Mouse (Mus musculus) CH12.LX (cell line): ENCODE results near the gene Zfp689. TPM values are rescaled to one million over a fixed set of nuclear protein-coding genes. Genes with fewer than 3 reads are reported as not detected.

Experiments
- DNase-seq: peaks from one replicate; pipeline ENCODE4 v3.0.0-alpha.2; 2013; ENCODE audit errors: extremely low read depth
- H3K27ac ChIP-seq: 2 replicates; pipeline ENCODE4 v1.5.1; 2012; ENCODE audit warnings: low read depth, mild to moderate bottlenecking, control low read depth, moderate library complexity; ENCODE audit not compliant: insufficient read depth
- H3K27me3 ChIP-seq: replicated peaks from 2 replicates; pipeline ENCODE3; 2012; ENCODE audit warnings: inconsistent platforms
- H3K36me3 ChIP-seq, 2 experiments: replicated peaks in 1 of 2; 2 replicates each; pipeline versions ENCODE3 to v1.6.1; 2012; ENCODE audit warnings: inconsistent platforms in 1 of 2, low read length in 1 of 2, mild to moderate bottlenecking in 1 of 2, mixed read lengths in 1 of 2, moderate library complexity in 1 of 2; ENCODE audit not compliant: control insufficient read depth in 1 of 2, insufficient read depth in 1 of 2
- H3K4me1 ChIP-seq, 2 experiments: 2 replicates each; pipeline ENCODE4 v1.6.1; 2012; ENCODE audit warnings: inconsistent platforms in 1 of 2, moderate library complexity in 1 of 2; ENCODE audit not compliant: insufficient read depth in 2 of 2, control insufficient read depth in 1 of 2
- H3K4me2 ChIP-seq: 2 replicates; pipeline ENCODE4 v1.6.1; 2012; ENCODE audit warnings: low read depth, mild to moderate bottlenecking, control low read depth; ENCODE audit not compliant: poor library complexity, insufficient read depth, severe bottlenecking
- H3K4me3 ChIP-seq, 3 experiments: fragments of 150-350 bp in 1 of 3; sonication (generic) in 1 of 3; replicated peaks in 1 of 3; 2 replicates each; pipeline versions ENCODE3 to v1.5.1; 2011 to 2012; ENCODE audit warnings: low read depth in 2 of 3, low read length in 2 of 3, mild to moderate bottlenecking in 2 of 3, moderate library complexity in 2 of 3, control low read depth in 1 of 3, improper control_type of control experiment in 1 of 3, inconsistent platforms in 1 of 3, mixed read lengths in 1 of 3; ENCODE audit not compliant: poor library complexity in 1 of 3
- H3K79me2 ChIP-seq: replicated peaks from 2 replicates; pipeline ENCODE4 v1.6.1; 2012; ENCODE audit warnings: mild to moderate bottlenecking, moderate library complexity; ENCODE audit not compliant: control insufficient read depth, poor library complexity, insufficient read depth, severe bottlenecking; ENCODE audit errors: extremely low read depth
- H3K9ac ChIP-seq: 2 replicates; pipeline ENCODE4 v1.6.1; 2012; ENCODE audit warnings: low read depth, mild to moderate bottlenecking, control low read depth, moderate library complexity; ENCODE audit not compliant: insufficient read depth
- H3K9me3 ChIP-seq: replicated peaks from 2 replicates; pipeline ENCODE3; 2012; ENCODE audit warnings: low read length, inconsistent platforms, mixed read lengths
- BHLHE40 ChIP-seq: IDR thresholded peaks from 2 replicates; pipeline ENCODE4 v1.6.1; 2011; ENCODE audit warnings: mild to moderate bottlenecking, low read depth, low read length, improper control_type of control experiment
- CHD2 ChIP-seq: IDR thresholded peaks from 2 replicates; pipeline ENCODE4 v1.6.1; 2011; ENCODE audit warnings: low read length, improper control_type of control experiment
- E2F4 ChIP-seq: IDR thresholded peaks from 2 replicates; pipeline ENCODE4 v1.6.1; 2011; ENCODE audit warnings: low read depth, low read length, improper control_type of control experiment; ENCODE audit not compliant: insufficient replicate concordance
- EP300 ChIP-seq: IDR thresholded peaks from 2 replicates; pipeline ENCODE4 v1.6.1; 2011; ENCODE audit warnings: low read length, improper control_type of control experiment
- ETS1 ChIP-seq: conservative IDR thresholded peaks from 2 replicates; pipeline ENCODE4 v1.6.1; 2012; ENCODE audit warnings: low read depth, mild to moderate bottlenecking, inconsistent platforms, low read length, improper control_type of control experiment, moderate library complexity
- HCFC1 ChIP-seq: IDR thresholded peaks from 2 replicates; pipeline ENCODE4 v1.6.1; 2012; ENCODE audit warnings: low read depth, mild to moderate bottlenecking, inconsistent platforms, low read length, improper control_type of control experiment
- IRF4 ChIP-seq: IDR thresholded peaks from 2 replicates; pipeline ENCODE4 v1.6.1; 2014; ENCODE audit warnings: low read depth, mild to moderate bottlenecking, inconsistent platforms, low read length, improper control_type of control experiment
- JUND ChIP-seq: conservative IDR thresholded peaks from 2 replicates; pipeline ENCODE4 v1.6.1; 2011; ENCODE audit warnings: low read depth, low read length, improper control_type of control experiment
- MAFK ChIP-seq: IDR thresholded peaks from 2 replicates; pipeline ENCODE4 v1.6.1; 2011; ENCODE audit warnings: low read length, improper control_type of control experiment; ENCODE audit not compliant: insufficient replicate concordance
- MAX ChIP-seq: IDR thresholded peaks from 2 replicates; pipeline ENCODE4 v1.6.1; 2011; ENCODE audit warnings: low read length, improper control_type of control experiment
- MAZ ChIP-seq: IDR thresholded peaks from 2 replicates; pipeline ENCODE4 v1.6.1; 2012; ENCODE audit warnings: low read depth, mild to moderate bottlenecking, inconsistent platforms, low read length, improper control_type of control experiment, moderate library complexity
- MEF2A ChIP-seq: IDR thresholded peaks from 2 replicates; pipeline ENCODE4 v1.6.1; 2014; ENCODE audit warnings: low read depth, mild to moderate bottlenecking, inconsistent platforms, low read length, improper control_type of control experiment, borderline replicate concordance
- MXI1 ChIP-seq: IDR thresholded peaks from 2 replicates; pipeline ENCODE4 v1.6.1; 2011; ENCODE audit warnings: mild to moderate bottlenecking, low read depth, low read length, improper control_type of control experiment
- NRF1 ChIP-seq: IDR thresholded peaks from 2 replicates; pipeline ENCODE4 v1.6.1; 2014; ENCODE audit warnings: low read depth, mild to moderate bottlenecking, inconsistent platforms, low read length, improper control_type of control experiment, moderate library complexity
- POLR2AphosphoS2 ChIP-seq: IDR thresholded peaks from 2 replicates; pipeline ENCODE4 v1.6.1; 2011; ENCODE audit warnings: low read depth, low read length, improper control_type of control experiment
- RAD21 ChIP-seq: IDR thresholded peaks from 2 replicates; pipeline ENCODE4 v1.6.1; 2011; ENCODE audit warnings: low read depth, mild to moderate bottlenecking, low read length, improper control_type of control experiment, moderate library complexity
- SIN3A ChIP-seq: IDR thresholded peaks from 2 replicates; pipeline ENCODE4 v1.6.1; 2012; ENCODE audit warnings: low read length, improper control_type of control experiment, inconsistent platforms
- SMC3 ChIP-seq: IDR thresholded peaks from 2 replicates; pipeline ENCODE4 v1.6.1; 2011; ENCODE audit warnings: low read depth, low read length, improper control_type of control experiment
- ZKSCAN1 ChIP-seq: IDR thresholded peaks from 2 replicates; pipeline ENCODE4 v1.6.1; 2012; ENCODE audit warnings: low read depth, inconsistent platforms, low read length, improper control_type of control experiment, borderline replicate concordance
- dilution Hi-C: fragments of 300-500 bp; cut with MboI; formaldehyde crosslinking; loops from 2 replicates; pipeline ENCODE4 v1.14.3; 2020; ENCODE audit warnings: low sequenced_read_pairs; ENCODE audit not compliant: extremely low pct_unique_long_range_greater_than_20kb, extremely low pct_ligation_motif_present
- in situ Hi-C: fragments of 300-500 bp; cut with MboI; formaldehyde crosslinking; loops from 3 replicates; pipeline ENCODE4 v1.14.3; 2019; ENCODE audit warnings: low sequenced_read_pairs, low pct_ligation_motif_present, low pct_unique_long_range_greater_than_20kb, mixed read lengths
- polyA plus RNA-seq: library from polyadenylated mRNA; unstranded; fragments of >175 nt; gene quantifications from 2 replicates; pipeline ENCODE4 v1.2.1, GENCODE M21; 2012; ENCODE audit warnings: low read depth; ENCODE audit not compliant: insufficient read length
- total RNA-seq, 2 experiments: library from RNA; depleted of rRNA; stranded (reverse); fragments of 300-350 nt in 1 of 2; fragments of >200 nt in 1 of 2; gene quantifications; 2 replicates each; pipeline ENCODE4 v1.2.3; 2012 to 2014

Zfp689 gene
- total and polyA plus RNA-seq, 3 experiments = 2.3 to 3.6 (median 3.2) TPM

GRCm38 (mm10) chr7:127426354-127426753, 22.6 kb downstream of the Zfp689 start:
- DNase-seq = no peak

GRCm38 (mm10) chr7:127425911-127426310, 23.0 kb downstream of the Zfp689 start:
- peaks cover 8% of the 10 kb centered on the region for H3K27me3 ChIP-seq
- in situ Hi-C loops (no loop called here), dilution Hi-C loops (no loop called here)
- no peak overlapping the region for H3K4me2 ChIP-seq
- H3K9me3 ChIP-seq = peaks cover 5% of the 10 kb centered on the region
- TF ChIP-seq POLR2AphosphoS2 (no peak), MAZ (no peak), JUND (no peak), MXI1 (no peak), RAD21 (no peak), ETS1 (no peak), CHD2 (no peak), SIN3A (no peak), SMC3 (no peak), ZKSCAN1 (no peak), EP300 (no peak), BHLHE40 (no peak), MAX (no peak), NRF1 (no peak), MAFK (no peak)
- no peak overlapping the region for H3K9ac ChIP-seq
- peaks cover 4 to 10% of the 10 kb centered on the region in 2 experiments; a peak in 2 of 4 replicates for H3K4me1 ChIP-seq
- no peaks in the 10 kb centered on the region for H3K36me3 ChIP-seq
- H3K27ac ChIP-seq = no peak overlapping the region
- peaks cover 5% of the 10 kb centered on the region for H3K79me2 ChIP-seq
- no peak for DNase-seq
- no peak overlapping the region for H3K4me3 ChIP-seq

More at GRCm38 (mm10) chr7:127426354-127426753, 22.6 kb downstream of the Zfp689 start:
- Histone ChIP-seq H3K27ac (no peak overlapping the region), H3K4me1 (peaks cover 4 to 8% of the 10 kb centered on the region in 2 experiments; a peak in 2 of 4 replicates), H3K79me2 (peaks cover under 1% of the 10 kb centered on the region; the same call in 1 of the 2 replicates), H3K4me3 (no peak overlapping the region), H3K27me3 (peaks cover 8% of the 10 kb centered on the region), H3K4me2 (no peak overlapping the region), H3K9ac (no peak overlapping the region), H3K36me3 (no peaks in the 10 kb centered on the region), H3K9me3 (peaks cover 5% of the 10 kb centered on the region)
- dilution Hi-C loops = no loop called here
- TF ChIP-seq ZKSCAN1 = no peak
- TF ChIP-seq SMC3 = no peak
- no peak for TF ChIP-seq E2F4
- TF ChIP-seq IRF4 = no peak
- TF ChIP-seq HCFC1 = no peak
- TF ChIP-seq MAFK = no peak
- no peak for TF ChIP-seq MEF2A
- in situ Hi-C loops = no loop called here
